Mouse (Mus musculus) thymus, postnatal 10 days (tissue): Measurements from ENCODE around the gene Zbtb38.
"Not testable (repeated sequence)": the region's sequence is repeated elsewhere in the genome, so short reads cannot be mapped to it uniquely, and the experiment has no call there.

Experiments used
- DNase-seq, 2 experiments: peaks; one replicate each; pipeline ENCODE4 v3.0.0; 2021; ENCODE audit warnings: low spot score in 2 of 2

Zbtb38 gene

DNA sequence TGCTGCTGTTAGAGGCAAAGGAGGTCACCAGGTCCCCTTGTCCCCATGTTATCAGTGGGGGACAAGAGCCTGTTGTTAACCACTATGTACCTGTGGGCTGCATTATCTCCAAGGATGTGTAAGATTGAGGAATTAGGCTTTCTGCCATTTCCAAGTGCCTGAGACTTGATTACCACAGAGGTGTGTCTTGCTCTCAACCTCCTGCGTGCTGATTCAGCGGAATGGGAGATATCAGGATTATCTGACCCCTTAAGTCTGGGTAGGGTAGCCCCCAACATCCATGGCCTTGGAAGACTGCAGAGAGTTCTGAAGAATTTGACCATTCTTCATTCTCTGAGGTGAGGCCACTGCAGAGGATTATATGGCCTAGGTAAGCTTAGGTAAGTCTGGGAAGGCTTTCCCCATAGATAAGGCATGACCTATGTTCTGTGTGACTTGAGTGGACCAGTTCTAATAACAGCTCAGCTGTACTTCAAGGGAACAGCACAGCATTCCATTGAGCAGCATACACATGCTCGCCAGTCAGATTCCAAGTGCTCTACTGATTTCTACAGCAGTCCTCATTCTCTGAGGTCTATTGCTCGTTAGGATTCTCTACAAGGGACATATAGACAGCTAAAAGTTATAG lies 68.4 kb downstream of the Zbtb38 start:
- DNase-seq, result no peak

DNA sequence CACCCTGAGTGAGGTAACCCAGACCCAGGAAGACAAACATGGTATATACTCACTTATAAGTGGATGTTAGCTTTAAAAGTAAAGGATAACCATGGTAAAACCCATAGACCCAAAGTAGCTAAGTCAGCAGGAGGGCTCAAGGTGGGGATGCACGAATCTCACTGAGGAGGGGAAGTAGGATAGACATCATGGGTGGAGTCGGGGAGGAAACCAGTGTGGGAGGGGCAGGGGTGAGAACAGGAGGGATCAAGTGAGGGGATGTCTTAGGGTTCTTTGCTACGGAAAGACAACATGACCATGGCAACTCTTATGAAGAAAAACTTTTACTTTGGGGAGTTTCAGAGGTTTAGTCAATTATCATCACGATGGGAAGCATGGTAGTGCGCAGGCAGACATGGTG lies 74.0 kb downstream of the Zbtb38 start:
- no peak for DNase-seq

DNA sequence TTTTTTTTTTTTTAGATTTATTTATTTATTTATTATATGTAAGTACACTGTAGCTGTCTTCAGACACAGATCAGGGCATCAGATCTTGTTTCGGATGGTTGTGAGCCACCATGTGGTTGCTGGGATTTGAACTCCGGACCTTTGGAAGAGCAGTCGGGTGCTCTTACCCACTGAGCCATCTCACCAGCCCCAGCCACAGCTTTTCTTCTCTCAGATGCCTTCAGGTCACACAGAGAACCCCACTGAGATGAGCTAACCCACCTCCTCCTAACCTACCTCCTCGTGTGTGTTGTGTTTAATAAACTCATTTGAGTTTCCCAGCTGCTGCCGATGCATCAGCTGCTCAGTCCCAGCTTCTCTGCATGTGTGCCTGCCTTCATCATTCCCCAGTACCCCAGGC lies 74.9 kb downstream of the Zbtb38 start:
- DNase-seq, result not testable (repeated sequence)

DNA sequence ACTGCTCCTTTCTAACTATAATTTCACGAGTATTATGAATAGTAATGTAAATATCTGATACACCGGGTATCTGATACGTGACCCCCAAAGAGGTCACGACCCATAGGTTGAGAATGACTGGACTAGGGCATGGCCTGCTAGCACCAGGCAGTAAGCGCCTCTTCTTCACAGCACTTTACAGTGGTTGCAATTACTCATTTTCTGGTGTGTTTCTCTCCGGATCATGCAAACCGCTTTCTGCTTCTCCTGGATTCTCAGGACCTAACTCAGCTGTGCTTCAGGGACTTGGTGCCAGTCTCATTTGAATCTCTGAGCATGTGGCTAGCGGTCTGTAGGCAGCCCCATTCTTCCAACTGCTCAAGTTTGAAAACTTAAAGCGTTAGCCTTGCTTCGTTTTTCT lies 76.0 kb downstream of the Zbtb38 start:
- DNase-seq, result no peak

DNA sequence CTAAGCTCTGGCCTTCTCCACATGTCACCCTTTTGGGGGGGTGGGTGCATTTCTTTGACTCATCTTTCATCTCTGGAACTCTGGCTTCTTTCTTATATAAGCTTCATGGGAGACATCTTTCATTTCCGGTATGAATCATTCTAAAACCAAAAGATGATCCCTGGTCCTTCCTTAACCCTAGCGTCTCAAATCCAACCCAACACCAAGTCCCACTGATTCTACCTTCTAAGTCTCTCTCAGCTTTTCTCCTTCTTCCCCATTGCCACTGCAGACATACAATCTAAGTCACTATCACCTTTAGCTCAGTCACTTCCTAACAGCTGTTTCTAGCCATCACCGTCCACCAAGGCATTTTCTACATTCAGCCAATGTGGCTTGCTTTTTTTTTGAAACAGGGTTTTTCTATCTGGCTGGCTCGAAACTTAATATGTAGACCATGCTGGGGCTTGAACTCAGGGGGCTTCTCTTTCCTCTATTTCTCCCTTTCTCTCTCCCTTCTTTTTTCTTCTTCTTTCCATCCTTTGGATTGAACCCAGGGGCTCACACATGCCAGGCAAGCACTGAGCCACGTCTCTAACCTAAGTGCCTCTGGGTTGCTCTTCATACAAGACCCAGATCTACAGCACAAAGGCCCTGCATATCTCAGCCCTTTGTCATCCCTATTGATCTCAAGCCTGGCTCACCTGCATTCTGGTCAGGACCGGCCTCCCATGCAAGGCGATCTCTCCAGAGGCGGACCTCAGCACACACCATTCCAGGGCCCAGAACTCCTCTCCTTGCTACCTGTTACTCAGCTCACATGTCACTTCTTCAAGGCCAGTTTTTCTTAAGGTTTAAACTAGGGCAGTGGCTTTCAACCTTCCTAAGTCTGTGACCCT lies 76.6 kb downstream of the Zbtb38 start:
- no peak for DNase-seq

DNA sequence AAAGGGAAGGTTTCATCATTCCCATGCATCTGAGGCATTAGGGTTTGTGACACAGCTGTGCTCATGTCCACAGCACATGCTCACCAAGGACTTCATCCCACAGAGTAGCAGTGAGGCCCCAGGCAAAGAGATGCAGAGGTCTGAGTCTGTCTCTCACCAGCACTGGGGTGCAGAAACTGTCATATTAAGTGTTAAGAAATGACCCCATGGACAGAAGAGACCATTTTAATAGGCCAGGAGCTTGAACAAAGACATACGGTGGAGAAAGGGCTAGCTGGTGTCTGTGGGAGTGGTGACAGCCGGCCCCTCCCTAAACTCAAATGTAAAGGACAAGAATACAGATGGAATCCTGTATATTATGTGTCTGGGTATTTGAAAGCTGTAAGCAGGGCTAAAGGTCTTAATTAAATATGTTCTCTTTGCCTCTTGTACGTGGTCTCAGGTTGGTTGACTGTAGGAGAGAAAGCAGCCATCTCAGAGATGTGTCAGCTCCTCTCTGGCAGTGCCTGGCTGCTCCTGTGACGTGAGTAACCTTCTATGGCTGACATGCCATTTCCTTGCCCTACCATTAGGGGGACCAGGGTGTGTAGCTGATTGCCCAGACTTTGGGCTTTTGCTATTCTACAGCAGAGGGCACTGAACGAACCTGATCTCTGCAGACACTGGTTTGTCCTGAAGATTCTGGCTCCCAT lies 77.4 kb downstream of the Zbtb38 start:
- peak; percentile 58 to 73 for DNase-seq

DNA sequence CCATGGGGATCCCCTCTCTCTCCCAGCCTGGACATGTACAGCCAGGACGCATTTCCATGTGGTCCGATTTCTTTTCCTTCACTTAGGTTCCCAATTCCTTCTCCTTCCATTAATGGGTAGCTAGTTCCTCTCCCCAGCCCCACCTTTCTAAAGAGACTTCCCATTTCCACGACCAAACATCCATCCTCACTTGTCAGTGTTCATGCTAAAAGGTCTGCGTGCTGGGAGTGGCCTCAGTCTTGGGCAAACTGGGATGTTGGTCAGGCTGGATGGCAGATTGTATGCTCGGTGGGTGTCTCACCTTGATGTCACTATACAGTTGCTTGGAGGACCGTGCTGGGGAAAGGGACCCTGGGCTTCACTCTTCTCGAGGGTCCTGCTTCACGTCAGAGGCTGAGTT lies 78.3 kb downstream of the Zbtb38 start:
- DNase-seq, result no peak

DNA sequence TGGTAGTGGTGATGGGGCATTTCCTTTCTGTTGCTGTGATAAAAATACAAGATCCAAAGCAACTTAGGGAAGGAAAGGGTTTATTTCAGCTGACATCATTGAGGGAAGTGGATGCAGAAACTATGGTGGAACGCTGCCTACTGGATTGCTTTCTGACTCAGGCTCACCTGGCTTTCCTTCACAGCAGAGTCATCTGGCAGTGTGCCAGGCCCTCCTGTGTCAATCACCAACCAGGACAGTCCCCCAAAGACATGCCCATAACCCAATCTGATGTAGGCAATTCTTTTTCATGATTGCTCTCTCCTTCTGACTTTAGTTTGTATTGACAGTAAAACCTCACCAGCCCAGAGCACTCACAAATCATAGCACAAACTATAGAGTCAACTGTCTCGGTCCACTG lies 80.2 kb downstream of the Zbtb38 start:
- no peak for DNase-seq

DNA sequence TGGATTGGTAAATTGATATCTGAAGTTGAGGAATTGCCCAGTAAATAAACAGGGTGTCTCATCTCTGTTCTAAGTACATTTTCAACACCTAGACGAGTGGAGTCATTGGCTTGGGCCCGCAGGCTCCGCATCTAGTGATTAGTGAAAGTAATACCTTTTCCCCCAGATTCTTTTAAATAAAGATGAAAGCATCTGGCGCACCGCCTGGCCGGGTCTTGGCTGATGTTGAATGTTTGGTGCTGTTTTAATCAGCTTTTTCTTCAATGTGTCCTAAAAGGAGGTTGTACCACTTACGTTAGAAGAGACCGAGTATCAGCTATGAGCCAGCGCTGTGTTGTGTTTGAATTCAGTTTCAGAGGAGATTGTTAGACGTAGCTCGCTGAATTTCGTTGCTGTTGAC lies 81.4 kb downstream of the Zbtb38 start:
- DNase-seq, result no peak

DNA sequence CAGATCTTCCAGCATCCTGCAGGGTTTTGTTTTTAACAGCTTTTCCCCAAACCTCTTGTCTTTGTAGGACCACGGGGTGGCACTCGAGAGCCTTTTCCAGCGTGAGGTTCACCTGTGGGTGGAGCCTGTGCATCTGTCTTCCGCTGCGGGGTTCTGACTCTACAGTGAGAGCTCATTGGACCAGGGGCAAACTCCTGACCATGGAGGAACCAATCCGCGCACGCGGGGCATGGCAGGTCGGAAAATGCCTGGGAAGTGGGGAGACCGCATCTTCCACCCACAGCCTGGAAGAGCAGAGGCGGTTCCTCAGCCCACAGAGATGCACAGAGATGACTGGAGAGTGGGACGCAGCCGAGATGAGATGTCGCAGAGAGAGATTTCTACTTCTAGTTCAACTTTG lies 82.8 kb downstream of the Zbtb38 start:
- DNase-seq, result peak; percentile 94 to 96

DNA sequence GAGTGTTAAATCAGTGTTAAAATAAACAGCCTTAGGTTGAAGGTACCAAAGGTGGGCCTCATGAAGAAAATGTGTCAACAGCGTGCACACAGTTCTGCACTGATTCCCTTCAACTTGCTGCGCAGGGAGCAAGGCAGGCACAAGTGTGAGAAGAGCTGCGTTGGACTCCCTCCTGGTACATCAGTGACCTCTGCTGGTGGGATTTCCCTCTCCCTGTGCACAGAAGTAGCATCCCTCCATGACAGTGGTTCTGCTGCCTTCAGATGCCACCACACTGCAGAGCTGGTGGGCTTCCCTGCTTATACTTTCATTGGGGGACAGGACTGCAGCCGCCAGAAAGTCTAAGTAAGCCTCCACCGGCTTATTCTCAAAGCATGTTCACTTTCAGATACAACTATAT lies 84.0 kb downstream of the Zbtb38 start:
- peak; percentile 54 to 77 for DNase-seq

DNA sequence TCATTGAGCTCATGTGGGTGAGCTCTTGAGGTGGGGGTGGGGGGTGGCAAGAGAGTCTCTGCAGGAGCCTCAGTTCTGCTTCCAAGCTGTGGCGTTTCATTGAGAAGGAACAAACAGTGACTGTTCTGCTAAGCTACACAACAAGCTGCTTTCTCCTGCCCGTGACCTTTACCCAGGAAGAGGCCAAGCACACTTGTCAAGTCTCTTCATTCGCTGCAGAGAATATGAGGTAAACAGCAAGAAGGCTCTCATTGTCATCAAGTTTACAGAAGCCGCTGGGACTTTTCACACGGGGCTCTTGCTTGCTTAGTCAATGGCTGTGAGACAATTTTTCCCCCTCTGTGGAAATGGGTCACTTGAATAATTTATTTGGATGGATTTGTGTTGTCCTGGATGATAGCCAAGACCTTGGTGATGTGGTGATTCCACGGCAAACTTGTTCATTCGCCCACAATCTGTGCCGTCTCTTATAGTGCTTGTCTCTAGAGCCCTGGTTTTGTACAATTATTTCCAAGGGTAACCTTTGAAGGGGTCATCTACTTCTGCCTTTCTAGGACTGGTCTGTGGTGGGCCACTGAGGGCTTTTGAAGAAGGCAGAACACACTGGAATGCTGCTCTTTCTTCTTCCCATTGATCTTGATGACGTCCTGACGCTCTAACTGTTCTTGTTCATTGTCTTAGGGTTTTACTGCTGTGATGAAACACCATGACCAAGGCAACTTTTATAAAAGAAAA lies 92.0 kb downstream of the Zbtb38 start:
- no peak for DNase-seq

DNA sequence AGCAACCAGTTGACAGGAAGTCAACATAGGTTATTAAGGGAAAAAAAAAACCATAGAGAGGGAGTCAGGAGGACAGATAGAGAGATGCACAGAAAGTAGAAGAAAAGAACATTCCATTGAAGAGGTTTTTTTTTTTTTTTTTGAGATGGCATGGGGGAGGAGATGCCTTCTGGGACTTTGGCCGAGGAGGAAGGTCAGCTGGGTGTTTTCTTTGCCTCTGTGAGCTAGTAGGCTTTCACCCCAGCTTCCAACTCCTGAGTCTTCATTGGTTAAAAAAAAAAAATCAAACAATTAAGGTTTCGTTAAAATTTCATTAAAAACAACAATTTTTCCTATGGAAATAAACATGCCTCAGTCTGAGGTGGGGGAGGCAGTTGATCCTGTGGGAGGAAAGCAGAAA lies 92.8 kb downstream of the Zbtb38 start:
- no peak for DNase-seq

DNA sequence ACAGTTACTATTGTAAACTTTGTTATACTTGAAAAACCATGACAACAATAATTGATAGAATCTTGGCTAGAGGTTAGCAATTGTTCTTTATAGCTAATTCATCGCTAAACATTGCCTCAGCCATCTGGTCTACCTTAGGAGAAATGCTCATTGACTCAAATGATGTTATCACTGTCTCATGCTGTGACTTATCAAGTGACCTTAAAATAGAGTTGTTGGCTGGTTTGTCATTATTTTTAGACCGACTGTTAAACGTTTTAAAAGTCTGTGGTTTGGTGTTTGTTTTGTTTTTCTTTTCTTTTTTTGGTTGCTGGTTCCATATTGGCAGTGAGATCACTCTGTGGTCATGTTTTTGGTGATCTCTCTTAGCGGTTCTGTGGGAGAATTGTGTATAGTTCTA lies 99.1 kb downstream of the Zbtb38 start:
- no peak for DNase-seq

DNA sequence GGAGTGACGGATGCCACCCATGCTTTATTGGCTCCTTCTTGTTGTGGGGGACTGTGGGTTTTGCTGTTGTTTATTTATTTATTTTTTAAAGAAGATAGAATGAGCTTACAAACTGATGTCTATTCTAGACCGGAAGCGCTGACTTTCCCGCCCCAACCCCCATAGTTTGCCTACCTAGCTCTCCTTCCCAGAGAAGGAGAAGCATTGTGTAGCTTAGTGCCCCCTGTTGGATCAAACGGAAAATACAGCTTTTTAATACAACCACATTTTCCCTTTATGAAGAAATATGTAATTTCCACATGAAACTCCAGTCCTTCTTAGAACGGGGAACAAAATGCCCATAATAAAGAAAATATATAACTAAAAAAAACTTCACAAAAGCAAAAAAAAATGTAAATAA lies 99.9 kb downstream of the Zbtb38 start:
- DNase-seq, result peak in 1 of 2 experiments; percentile 60

DNA sequence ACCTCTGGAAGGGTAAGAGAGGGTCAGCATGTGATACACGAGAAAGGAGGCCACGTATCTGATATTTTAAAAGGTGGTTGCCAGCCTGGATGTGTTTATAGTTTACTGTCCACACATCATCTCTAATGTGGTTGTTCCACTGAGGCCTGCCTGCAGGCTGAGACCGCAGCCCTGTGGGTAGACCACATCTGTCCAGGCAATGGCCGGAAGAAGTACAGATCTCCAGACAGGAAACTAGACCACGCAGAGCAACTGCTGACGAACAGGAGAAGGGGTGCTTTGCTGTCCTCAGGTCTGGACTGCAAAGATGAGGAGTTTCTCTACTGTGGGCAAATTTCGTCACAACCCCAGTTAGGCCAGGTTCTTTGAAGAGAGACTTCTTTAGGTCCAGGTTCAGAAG lies 101.8 kb downstream of the Zbtb38 start:
- no peak for DNase-seq

DNA sequence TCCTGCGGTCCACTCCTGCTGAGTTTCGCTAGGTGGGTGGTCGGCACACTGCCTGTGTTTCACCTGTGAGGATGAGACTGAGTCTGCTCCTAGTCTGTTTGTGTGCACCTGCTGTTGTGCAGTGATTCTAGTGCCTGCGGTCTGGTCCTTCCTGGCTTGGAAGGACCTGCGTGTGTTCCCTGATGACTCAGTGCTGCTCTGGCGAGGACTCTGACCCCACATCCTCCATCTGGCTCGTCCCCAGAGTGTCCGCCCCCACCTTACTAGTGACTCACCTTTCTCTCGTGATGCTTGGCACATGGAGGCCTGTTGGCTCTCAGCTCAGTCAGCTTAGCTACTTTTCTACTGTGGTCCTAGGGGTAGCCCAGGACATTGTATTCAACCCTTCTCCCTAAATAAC lies 102.7 kb downstream of the Zbtb38 start:
- no peak for DNase-seq

DNA sequence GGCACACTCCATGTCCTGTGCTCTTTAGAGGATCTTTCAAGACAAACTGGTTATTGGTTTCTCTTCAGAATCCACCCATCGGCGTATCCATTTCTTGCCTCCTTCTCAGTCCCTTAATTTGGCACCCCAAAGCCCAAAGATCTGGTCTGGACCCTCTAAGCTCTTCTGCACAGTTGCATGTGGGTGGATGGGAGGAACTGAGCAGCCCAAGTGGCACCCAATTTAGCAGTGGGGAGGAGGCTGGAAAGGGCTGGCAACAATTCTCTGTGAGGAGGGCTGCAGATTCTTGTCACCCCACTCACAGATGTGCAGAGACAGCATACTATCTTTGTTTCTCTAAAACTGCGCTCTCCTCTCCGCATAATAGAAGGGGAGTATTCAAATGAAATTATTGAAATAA lies 103.3 kb downstream of the Zbtb38 start:
- no peak for DNase-seq

DNA sequence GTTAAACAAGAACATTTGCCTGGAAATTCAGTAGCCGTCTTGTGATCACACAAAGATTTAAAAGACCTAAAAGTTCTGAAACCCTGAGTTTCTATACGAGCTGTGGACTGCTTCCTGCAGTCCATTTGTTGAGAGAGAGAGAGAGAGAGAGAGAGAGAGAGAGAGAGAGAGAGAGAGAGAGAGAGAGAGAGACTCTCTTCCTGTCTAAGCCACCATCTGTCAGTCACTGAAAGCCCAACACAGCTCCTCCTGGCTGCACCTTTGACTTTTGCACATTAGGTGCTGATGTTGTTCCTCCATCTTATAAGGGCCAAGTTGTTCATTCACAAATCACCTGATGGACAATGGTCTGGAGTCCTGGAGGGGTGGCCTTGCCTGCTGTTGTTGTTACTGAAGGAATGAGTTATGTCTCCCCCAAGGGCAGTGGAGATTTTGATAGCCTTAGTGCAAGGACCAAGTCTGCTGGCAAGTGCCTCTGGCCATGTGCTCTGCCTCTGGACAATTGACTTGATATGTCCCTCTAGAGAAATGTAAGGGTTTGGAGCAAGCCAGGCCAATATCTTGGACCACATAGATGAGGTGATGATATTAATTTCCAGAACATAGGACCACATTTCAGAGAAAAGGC lies 105.8 kb downstream of the Zbtb38 start:
- DNase-seq, result no peak

DNA sequence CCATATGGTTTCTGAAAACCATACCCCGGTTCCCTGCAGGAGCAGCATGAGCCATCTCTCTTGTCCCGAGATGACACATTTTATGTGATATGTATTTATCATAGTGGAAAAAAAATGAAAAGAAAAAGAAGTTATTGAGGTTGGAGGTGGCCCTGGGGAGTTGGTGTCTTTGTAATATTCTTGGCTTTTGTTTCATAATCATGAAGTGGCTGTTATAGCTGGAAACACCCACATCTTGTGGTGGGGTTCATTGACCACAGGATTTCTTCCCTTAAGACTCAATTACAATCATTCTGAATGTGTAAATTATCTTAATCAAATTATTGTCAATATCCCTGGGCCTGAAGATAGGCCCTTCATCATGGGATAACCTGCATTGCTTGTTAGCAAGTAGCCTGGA lies 107.8 kb downstream of the Zbtb38 start:
- DNase-seq, result no peak

DNA sequence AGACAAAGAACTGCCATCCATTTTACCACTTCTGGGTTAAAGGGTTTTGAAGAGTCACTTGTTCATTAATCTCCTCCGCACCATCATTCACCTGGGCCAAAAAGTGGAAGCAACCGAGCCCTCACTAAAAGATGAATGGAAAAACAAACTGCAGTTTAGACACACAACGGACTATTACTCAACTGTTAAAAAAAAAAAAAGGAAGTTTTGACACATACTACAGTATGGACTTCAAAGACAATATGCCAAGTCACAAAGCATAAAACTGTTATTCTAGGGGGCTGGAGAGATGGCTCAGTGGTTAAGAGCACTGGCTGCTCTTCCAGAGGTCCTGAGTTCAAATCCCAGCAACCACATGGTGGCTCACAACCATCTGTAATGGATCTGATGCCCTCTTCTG lies 108.6 kb downstream of the Zbtb38 start:
- DNase-seq, result not testable (repeated sequence)

DNA sequence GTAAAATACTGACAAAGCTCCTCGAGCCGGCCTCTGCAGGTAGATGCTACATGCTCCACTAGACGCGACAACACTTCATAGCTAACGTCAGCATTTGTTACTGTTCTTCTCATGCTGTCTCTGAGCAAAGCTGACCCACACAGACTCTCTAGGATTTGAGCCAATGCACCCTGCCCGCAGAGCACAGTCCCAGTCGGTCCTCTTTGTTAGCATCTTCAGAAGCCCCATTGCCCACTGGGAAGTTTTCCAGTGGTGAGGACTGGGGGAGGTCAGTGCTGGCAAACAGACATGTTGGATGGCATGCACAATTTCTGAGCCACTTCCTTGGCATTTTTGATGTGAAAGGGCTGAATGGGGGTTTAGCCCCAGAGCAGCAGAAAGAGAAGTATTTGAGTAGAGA lies 113.2 kb downstream of the Zbtb38 start:
- DNase-seq, result no peak
